Mouse (Mus musculus) lung, postnatal 0 days (tissue): ENCODE results near the gene Psd4. TPM values are rescaled to one million over a fixed set of nuclear protein-coding genes. Genes with fewer than 3 reads are reported as not detected.

ENCODE experiments used
- ATAC-seq: fragments of 200-750 bp; cut with Nextera tagmentation; 2 replicates; pipeline ENCODE4 v1.8.0; 2017; ENCODE audit warnings: moderate library complexity
- DNase-seq: peaks from one replicate; pipeline ENCODE4 v3.0.0-alpha.2; 2016; ENCODE audit warnings: low spot score
- H3K27ac ChIP-seq: fragments of 300-500 bp; sonication (generic); 2 replicates; pipeline ENCODE4 v1.5.1; 2014; ENCODE audit warnings: antibody characterized with exemption, mild to moderate bottlenecking, low read length, mixed read lengths
- H3K27me3 ChIP-seq: fragments of 300-500 bp; sonication (generic); replicated peaks from 2 replicates; pipeline ENCODE4 v1.6.1; 2014; ENCODE audit warnings: low read length, mixed read lengths; ENCODE audit not compliant: insufficient read depth
- H3K36me3 ChIP-seq: fragments of 300-500 bp; sonication (generic); 2 replicates; pipeline ENCODE4 v1.6.1; 2014; ENCODE audit warnings: low read length, mixed read lengths; ENCODE audit not compliant: insufficient read depth
- H3K4me1 ChIP-seq: fragments of 300-500 bp; sonication (generic); 2 replicates; pipeline ENCODE4 v1.6.1; 2014; ENCODE audit warnings: antibody characterized with exemption, low read depth, low read length, mixed read lengths; ENCODE audit not compliant: insufficient read depth
- H3K4me2 ChIP-seq: fragments of 300-500 bp; sonication (generic); replicated peaks from 2 replicates; pipeline ENCODE4 v1.6.1; 2014; ENCODE audit warnings: low read depth, mild to moderate bottlenecking, low read length, moderate library complexity, mixed read lengths
- H3K4me3 ChIP-seq: fragments of 300-500 bp; sonication (generic); 2 replicates; pipeline ENCODE4 v1.5.1; 2014; ENCODE audit warnings: low read depth, low read length
- H3K9ac ChIP-seq: fragments of 300-500 bp; sonication (generic); replicated peaks from 2 replicates; pipeline ENCODE4 v1.6.1; 2014; ENCODE audit warnings: low read depth, mild to moderate bottlenecking
- H3K9me3 ChIP-seq: fragments of 300-500 bp; sonication (generic); 2 replicates; pipeline ENCODE4 v1.6.1; 2016; ENCODE audit warnings: low read length, mixed read lengths
- CTCF ChIP-seq: IDR thresholded peaks from 2 replicates; pipeline ENCODE4 v1.5.1; 2016; ENCODE audit warnings: antibody characterized with exemption, mild to moderate bottlenecking
- EP300 ChIP-seq: IDR thresholded peaks from 2 replicates; pipeline ENCODE4 v1.6.1; 2016; ENCODE audit warnings: antibody characterized with exemption, mild to moderate bottlenecking, control low read depth
- WGBS: fragments of 180-500 bp; shearing (Covaris S2); extraction: QIAGEN DNeasy Blood & Tissue Kit; methylation state at CpG from one replicate; pipeline ENCODE4 v1.1.7; 2014; 5-methylcytosine and 5-hydroxymethylcytosine counted together
- polyA plus RNA-seq: library from polyadenylated mRNA; unstranded; fragments of >200 nt; fragmentation: Nextera tagmentation; extraction: Ambion mirVana; gene quantifications from 2 replicates; pipeline ENCODE4 v1.2.1, GENCODE M21; 2015

The Psd4 gene
- polyA plus RNA-seq, 1 experiment from 2014 or later, result 3.0 TPM

- Histone ChIP-seq H3K27me3 (no peaks in the 10 kb centered on the region), H3K4me3 (no peak overlapping the region), H3K9ac (no peak overlapping the region), H3K4me1 (no peaks in the 10 kb centered on the region), H3K9me3 (no peaks in the 10 kb centered on the region), H3K4me2 (no peak overlapping the region), H3K36me3 (no peaks in the 10 kb centered on the region), H3K27ac (no peak overlapping the region)
- 32% methylated on average over 11 of the region's 12 CpGs for WGBS
- TF ChIP-seq EP300 (no peak), CTCF (no peak)
- ATAC-seq (no peak), DNase-seq (no peak)
These were observed 60.7 kb downstream of the Psd4 start for GRCm38 (mm10) chr2:24427866-24428675.

DNA sequence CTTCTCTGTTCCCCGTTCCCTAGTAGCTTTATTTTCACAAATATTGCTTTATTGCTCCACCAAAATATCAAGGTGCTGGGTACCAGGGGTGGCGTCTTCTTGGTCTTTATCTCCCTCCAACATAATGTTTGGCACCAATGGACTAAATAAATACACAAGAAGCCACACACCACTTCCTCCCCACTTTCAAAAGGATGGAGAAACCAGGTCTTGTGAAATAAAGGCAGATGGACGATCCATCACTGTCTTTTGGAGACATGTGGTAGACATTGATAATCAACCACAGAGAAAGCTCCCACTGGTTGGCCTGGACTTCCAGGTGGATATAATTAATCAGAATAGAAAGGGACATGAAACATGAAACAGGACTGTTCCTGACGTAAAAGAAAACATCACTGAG lies 62.4 kb downstream of the Psd4 start:
- Histone ChIP-seq H3K9ac (no peak overlapping the region), H3K4me3 (no peak overlapping the region), H3K27me3 (no peaks in the 10 kb centered on the region), H3K4me1 (no peaks in the 10 kb centered on the region), H3K9me3 (no peaks in the 10 kb centered on the region), H3K4me2 (no peak overlapping the region), H3K27ac (no peak overlapping the region), H3K36me3 (no peaks in the 10 kb centered on the region)
- TF ChIP-seq CTCF, result no peak
- no peak for TF ChIP-seq EP300
- ATAC-seq (no peak), DNase-seq (no peak)
- 68% methylated on average over 4 of the region's 4 CpGs for WGBS

GRCm38 (mm10) chr2:24434670-24435069 lies 67.3 kb downstream of the Psd4 start:
- TF ChIP-seq EP300 (no peak), CTCF (no peak)
- no peaks in the 10 kb centered on the region for H3K4me1 ChIP-seq
- no peak for DNase-seq
- no peak overlapping the region for H3K27ac ChIP-seq
- 73% methylated on average over 2 of the region's 2 CpGs for WGBS
- ATAC-seq, result no peak
- no peak overlapping the region for H3K9ac ChIP-seq
- no peaks in the 10 kb centered on the region for H3K27me3 ChIP-seq
- no peak overlapping the region for H3K4me3 ChIP-seq
- H3K9me3 ChIP-seq, result no peaks in the 10 kb centered on the region
- H3K36me3 ChIP-seq, result no peaks in the 10 kb centered on the region
- no peak overlapping the region for H3K4me2 ChIP-seq

DNA sequence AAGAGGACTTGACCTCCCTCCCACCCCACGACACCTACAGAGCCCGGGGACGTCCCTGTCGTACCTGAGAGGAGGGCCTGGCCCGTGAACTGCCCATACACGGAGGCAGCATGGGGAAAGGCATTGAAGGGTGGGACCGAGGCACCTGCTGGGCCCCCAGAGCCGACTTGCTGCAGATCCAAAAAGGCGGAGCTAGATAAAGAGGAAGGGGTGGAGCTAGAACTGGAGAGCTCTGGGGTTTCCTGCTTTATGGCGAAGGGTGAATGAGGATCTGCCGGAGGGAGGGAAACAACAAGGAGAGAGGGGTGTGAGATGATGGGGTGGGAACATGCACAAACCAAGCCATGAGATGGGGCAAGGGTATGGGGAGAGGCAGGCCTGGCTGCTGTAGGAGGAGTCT lies 68.3 kb downstream of the Psd4 start:
- no peak for ATAC-seq
- H3K27ac ChIP-seq, result no peak overlapping the region
- DNase-seq, result no peak
- TF ChIP-seq CTCF (no peak), EP300 (no peak)
- H3K27me3 ChIP-seq, result no peaks in the 10 kb centered on the region
- no peak overlapping the region for H3K9ac ChIP-seq
- H3K9me3 ChIP-seq, result no peaks in the 10 kb centered on the region
- H3K4me1 ChIP-seq, result no peaks in the 10 kb centered on the region
- H3K36me3 ChIP-seq, result no peaks in the 10 kb centered on the region
- no peak overlapping the region for H3K4me3 ChIP-seq
- 48% methylated on average over 11 of the region's 11 CpGs for WGBS
- no peak overlapping the region for H3K4me2 ChIP-seq

- Histone ChIP-seq H3K27me3 (no peaks in the 10 kb centered on the region), H3K4me2 (no peak overlapping the region), H3K4me1 (no peaks in the 10 kb centered on the region), H3K4me3 (no peak overlapping the region), H3K36me3 (no peaks in the 10 kb centered on the region), H3K27ac (no peak overlapping the region), H3K9ac (no peak overlapping the region), H3K9me3 (no peaks in the 10 kb centered on the region)
- DNase-seq, result peak; percentile 44
- 57% methylated on average over 2 of the region's 2 CpGs for WGBS
- TF ChIP-seq CTCF (no peak), EP300 (peak; percentile 91)
- peak; percentile 78 for ATAC-seq
These were observed 72.7 kb downstream of the Psd4 start for GRCm38 (mm10) chr2:24440056-24440455.

GRCm38 (mm10) chr2:24441899-24442298 lies 74.5 kb downstream of the Psd4 start:
- Histone ChIP-seq H3K27ac (no peak overlapping the region), H3K27me3 (no peaks in the 10 kb centered on the region), H3K9me3 (no peaks in the 10 kb centered on the region), H3K4me2 (no peak overlapping the region), H3K9ac (no peak overlapping the region), H3K36me3 (no peaks in the 10 kb centered on the region), H3K4me3 (no peak overlapping the region), H3K4me1 (no peaks in the 10 kb centered on the region)
- TF ChIP-seq CTCF (no peak), EP300 (no peak)
- DNase-seq (no peak), ATAC-seq (no peak)
